In the genomic region with DNA sequence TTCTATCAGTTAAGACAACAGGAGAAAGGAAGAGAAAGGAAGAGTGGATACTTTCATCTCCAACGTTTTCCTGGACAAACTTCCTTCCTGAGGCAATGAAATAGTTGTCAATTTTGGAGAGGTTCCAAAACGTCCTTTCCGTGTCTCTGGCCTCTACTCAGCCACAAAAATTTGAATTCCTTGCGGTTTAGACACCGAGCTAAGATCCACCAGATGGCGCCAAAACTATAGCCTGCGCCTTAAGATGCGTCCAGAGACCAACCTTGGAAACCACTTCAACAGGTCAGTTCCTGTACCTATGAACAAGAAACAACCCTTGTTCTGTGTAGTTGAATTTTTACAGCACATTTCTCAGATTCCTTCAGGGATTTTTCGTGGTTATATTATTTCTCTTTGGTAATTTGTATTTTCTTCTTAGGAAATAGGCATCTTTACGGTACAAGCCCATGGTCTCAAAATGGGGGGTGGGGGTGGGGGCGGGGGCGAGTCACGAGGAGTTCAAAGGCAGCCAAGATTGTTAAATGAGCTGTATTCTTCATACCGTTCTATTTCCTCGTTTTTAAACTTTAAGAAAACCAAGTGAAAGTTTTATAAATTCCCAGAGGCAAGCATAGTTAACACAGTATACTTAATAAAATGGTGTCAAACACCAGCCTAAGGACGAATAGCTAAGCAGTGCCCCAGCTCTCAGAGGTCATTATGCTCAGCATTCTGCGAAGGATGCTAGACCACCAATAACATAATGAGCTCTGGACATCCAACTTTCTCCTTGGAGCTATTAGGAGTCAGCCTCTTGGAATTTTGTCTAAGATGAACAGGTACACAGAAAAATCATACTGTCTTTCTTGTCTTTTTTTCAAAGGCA, we compare ENCODE assay signal across 8 mouse cellular contexts.
A peak's percentile ranks its signal among the peaks of the same experiment; 100 is the strongest.
DNase-seq lines count a peak whose midpoint lies in the region; ATAC-seq lines count a peak whose summit lies in the region.

No protein-coding gene starts in this region.

- peak; percentile 2 for DNase-seq in CD4-positive, CD25-positive, alpha-beta regulatory T cell, adult 2 months (ENCODE audit: low read depth, low spot score)
- DNase-seq in cerebellum, postnatal 4 days (ENCODE audit: low spot score in 2 of 2): peak; percentile 34 to 75
- peak; percentile 18 to 30 for DNase-seq in gastrocnemius, adult 8-10 months (ENCODE audit: low spot score in 2 of 2)
- DNase-seq in kidney, adult 11 months: peak; percentile 29
- DNase-seq in left cerebral cortex, postnatal 25 days (ENCODE audit: low spot score in 2 of 2): peak; percentile 78 to 82
- DNase-seq in testis, postnatal 10 days (ENCODE audit: low spot score): peak; percentile 77

- no peaks in the 10 kb centered on the region for H3K27me3 ChIP-seq in midbrain, embryonic 15.5 days (replicated peaks)

- intact Hi-C loops in left cerebral cortex, postnatal 25 days (cut with DNase I): loop anchor here (5.0 to 10.0 kb wide), 4 partner anchors 94 to 1026 kb away; partner anchors contain the start of gene Cacna2d1

- no peaks in the 10 kb centered on the region for H3K4me1 ChIP-seq in midbrain, embryonic 15.5 days

- H3K9ac ChIP-seq in midbrain, embryonic 15.5 days: no peak overlapping the region

- no peaks in the 10 kb centered on the region for H3K9me3 ChIP-seq in midbrain, embryonic 15.5 days

- ATAC-seq in CD4-positive, CD25-positive, alpha-beta regulatory T cell, adult 4 months: no peak
- ATAC-seq in midbrain, embryonic 15.5 days (replicated peaks): peak; percentile 92

- H3K27ac ChIP-seq in midbrain, embryonic 15.5 days: no peak overlapping the region

- H3K4me2 ChIP-seq in midbrain, embryonic 15.5 days: no peak overlapping the region

- no peaks in the 10 kb centered on the region for H3K36me3 ChIP-seq in midbrain, embryonic 15.5 days (replicated peaks)

- H3K4me3 ChIP-seq in midbrain, embryonic 15.5 days: no peak overlapping the region

- WGBS in midbrain, embryonic 15.5 days: 32% methylated on average over 17 of the region's 17 CpGs

Comparison
In these comparisons a context has a peak if more than half of its experiments do, and no peak if none do; other contexts are left out.
1. DNase-seq: peak in every context shown above with its lines; median percentile 80 in left cerebral cortex, postnatal 25 days; 77 in testis, postnatal 10 days; 54 in cerebellum, postnatal 4 days; 29 in kidney, adult 11 months; 24 in gastrocnemius, adult 8-10 months; 2 in CD4-positive, CD25-positive, alpha-beta regulatory T cell, adult 2 months.